Comparison of ENCODE assay signal across 22 mouse cellular contexts in the genomic region with DNA sequence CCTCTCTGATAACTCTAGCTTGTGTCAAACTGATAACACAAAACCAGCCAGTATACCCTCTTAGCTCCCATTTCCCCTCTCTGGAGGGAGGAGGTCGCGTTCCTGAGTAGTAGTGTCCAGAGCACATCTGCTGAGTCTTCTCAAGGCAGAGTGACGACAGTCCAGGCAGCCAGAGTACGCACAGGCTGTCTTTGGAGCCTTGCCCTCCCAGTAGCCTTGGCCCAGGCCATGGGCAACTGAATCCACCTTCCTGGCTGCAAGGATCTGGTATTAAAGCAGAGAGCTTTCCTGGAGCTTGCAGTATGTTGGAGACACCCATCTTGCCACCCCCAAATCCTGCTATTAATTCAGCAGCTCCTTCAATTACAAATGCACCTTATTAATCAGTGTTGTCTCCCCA.
"Had no signal": no experiment of that assay in that cellular context is flagged by ENCODE, and none has a peak within 500 bp of the region (broad histone marks: within the 10 kb centered on the region; RNA-seq: fewer than 3 reads in every experiment).

No protein-coding gene starts in this region.

- H3K36me3 ChIP-seq: hindbrain, embryonic 10.5 days; hindbrain, embryonic 12.5 days; intestine, embryonic 15.5 days; limb, embryonic 13.5 days; limb, embryonic 15.5 days; liver, embryonic 12.5 days had no signal

- DNase-seq: gastrocnemius, postnatal 10 days; heart, adult 18-20 months; heart, postnatal 10 days; heart, postnatal 4 days; kidney, adult 18-20 months; kidney, adult 8-10 months; kidney, postnatal 10 days; kidney, postnatal 25 days; kidney, postnatal 4 days; left cerebral cortex, postnatal 4 days had no signal

- H3K4me1 ChIP-seq: liver, embryonic 12.5 days had no signal

- H3K4me3 ChIP-seq: heart, embryonic 10.5 days; heart, embryonic 12.5 days; hindbrain, embryonic 10.5 days; hindbrain, embryonic 12.5 days; intestine, embryonic 15.5 days; layer of hippocampus, adult 2 months; left cerebral cortex, adult 2 months; limb, embryonic 13.5 days; limb, embryonic 15.5 days; liver, embryonic 12.5 days had no signal

- H3K9ac ChIP-seq: heart, embryonic 12.5 days; hindbrain, embryonic 12.5 days; hindbrain, embryonic 14.5 days; intestine, embryonic 15.5 days; limb, embryonic 13.5 days; limb, embryonic 15.5 days; liver, embryonic 12.5 days; liver, embryonic 14.5 days had no signal

- H3K27ac ChIP-seq: heart, embryonic 10.5 days; hindbrain, embryonic 10.5 days; hindbrain, embryonic 12.5 days; hindbrain, embryonic 14.5 days; intestine, embryonic 15.5 days; layer of hippocampus, adult 2 months; left cerebral cortex, adult 2 months; limb, embryonic 13.5 days; limb, embryonic 15.5 days; liver, embryonic 12.5 days; liver, embryonic 14.5 days had no signal
